Mouse (Mus musculus) stomach, postnatal 0 days (tissue): ENCODE results near the gene Ankk1.

Experiments
- CTCF ChIP-seq: IDR thresholded peaks from 2 replicates; pipeline ENCODE4 v1.5.1; 2016; ENCODE audit warnings: antibody characterized with exemption, low read depth, mild to moderate bottlenecking, moderate library complexity
- EP300 ChIP-seq: optimal IDR thresholded peaks from 2 replicates; pipeline ENCODE3; 2016; ENCODE audit warnings: antibody characterized with exemption

DNA sequence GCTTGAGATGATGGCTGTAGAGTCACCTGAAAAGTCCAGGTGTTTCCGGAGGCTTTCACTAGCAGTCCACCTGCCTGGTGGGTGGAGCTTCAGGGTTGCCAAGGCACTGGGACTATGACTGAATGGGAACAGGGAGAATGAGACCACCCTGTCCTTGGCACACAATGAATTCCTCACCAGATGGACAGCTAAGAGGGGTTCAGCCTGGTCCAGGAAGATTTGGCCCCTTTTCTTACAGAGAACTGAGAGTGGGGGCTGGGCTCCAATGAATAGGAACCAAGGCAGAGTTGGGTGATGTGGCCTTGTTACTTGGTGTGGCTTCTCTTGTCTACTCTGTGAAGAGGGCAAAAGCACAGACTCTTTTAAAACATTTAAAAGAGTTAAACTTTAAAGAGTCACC, 25.6 kb upstream of the Ankk1 start:
- no peak for TF ChIP-seq EP300
- no peak for TF ChIP-seq CTCF
